Mouse (Mus musculus) adrenal gland, postnatal 14 days (tissue): ENCODE measurements around the gene Olfr1348. TPM values are rescaled to one million over a fixed set of nuclear protein-coding genes. Genes with fewer than 3 reads are reported as not detected.
"Not testable (repeated sequence)": the region's sequence is repeated elsewhere in the genome, so short reads cannot be mapped to it uniquely, and the experiment has no call there.

Source experiments
- DNase-seq: peaks from one replicate; pipeline ENCODE4 v3.0.0; 2021; ENCODE audit warnings: mixed read lengths
- long read RNA-seq, 2 experiments: library from polyadenylated mRNA; stranded (forward); transcript quantifications; one replicate each; pipeline ENCODE4 v2.0.0; 2021
- total RNA-seq: library from RNA; stranded (reverse); gene quantifications from 2 replicates; pipeline ENCODE4 v1.2.3, GENCODE M21; 2021

Olfr1348 gene
- not detected in 2 replicates for total RNA-seq
- long read RNA-seq, experiment 1, result 0 reads
- long read RNA-seq, experiment 2, result 0 reads

GRCm38 (mm10) chr7:6508648-6509047 is at the start of gene Olfr1348:
Olfr1348 (minus strand) TSS chr7:6508748.
- DNase-seq, result no peak

GRCm38 (mm10) chr7:6526141-6526540 is 17.6 kb upstream of the Olfr1348 start:
- peak; percentile 9 for DNase-seq

- DNase-seq, result no peak
These were observed 16.5 kb upstream of the Olfr1348 start for GRCm38 (mm10) chr7:6525001-6525400.

GRCm38 (mm10) chr7:6522850-6523249 is 14.3 kb upstream of the Olfr1348 start, which contains the start of gene Olfr1349:
Olfr1349 (minus strand) TSS chr7:6522950.
- DNase-seq, result no peak

GRCm38 (mm10) chr7:6521666-6522065 is 13.1 kb upstream of the Olfr1348 start:
- DNase-seq, result no peak

- no peak for DNase-seq
These were observed 8.9 kb downstream of the Olfr1348 start, which contains the start of gene Olfr1347 for GRCm38 (mm10) chr7:6499655-6500054. Olfr1347 (minus strand) TSS chr7:6499755.

- no peak for DNase-seq
These were observed 21.7 kb downstream of the Olfr1348 start, which contains the start of gene Olfr5 for GRCm38 (mm10) chr7:6486841-6487240. Olfr5 (minus strand) TSS chr7:6486941.

GRCm38 (mm10) chr7:6477633-6478032 is 30.9 kb downstream of the Olfr1348 start:
- DNase-seq, result not testable (repeated sequence)

- no peak for DNase-seq
These were observed 41.6 kb downstream of the Olfr1348 start, which contains the start of gene Olfr1346 for GRCm38 (mm10) chr7:6466951-6467350. Olfr1346 (plus strand) TSS chr7:6467101.

GRCm38 (mm10) chr7:6456399-6456798 is 52.1 kb downstream of the Olfr1348 start:
- DNase-seq, result peak; percentile 12

- DNase-seq, result no peak
These were observed 52.7 kb downstream of the Olfr1348 start, which contains the start of gene Olfr1336 for GRCm38 (mm10) chr7:6455868-6456267. Olfr1336 (plus strand) TSS chr7:6456168.

Other genes starting within 250 kb of the Olfr1348 start
- 7.1 and 7.2 TPM in 2 replicates for gene Zfp667, start 222.2 kb downstream of the Olfr1348 start, total RNA-seq
- gene Zfp583, start 177.5 kb downstream of the Olfr1348 start, total RNA-seq, result 3.1 and 3.4 TPM in 2 replicates
- gene Gm3854, start 165.0 kb downstream of the Olfr1348 start, total RNA-seq, result 0.48 and 0.71 TPM in 2 replicates
- 2.9 and 3.0 TPM in 2 replicates for gene Zfp78, start 145.5 kb downstream of the Olfr1348 start, total RNA-seq
- 2.6 and 4.8 TPM in 2 replicates for gene Zfp28, start 125.5 kb downstream of the Olfr1348 start, total RNA-seq
- 0.38 and 0.41 TPM in 2 replicates for gene Smim17, start 110.0 kb downstream of the Olfr1348 start, total RNA-seq
- 0.08 TPM in 1 of 2 replicates, not detected in the other for gene Gm20715, start 98.5 kb downstream of the Olfr1348 start, total RNA-seq
- not detected in 2 replicates for gene Olfr1344, start 70.1 kb downstream of the Olfr1348 start, total RNA-seq
- gene Olfr1336, start 52.6 kb downstream of the Olfr1348 start, total RNA-seq, result not detected in 2 replicates
- gene Olfr1346, start 41.6 kb downstream of the Olfr1348 start, total RNA-seq, result not detected in 2 replicates
- not detected in 2 replicates for gene Olfr5, start 21.8 kb downstream of the Olfr1348 start, total RNA-seq
- gene Olfr1347, start 9.0 kb downstream of the Olfr1348 start, total RNA-seq, result not detected in 2 replicates
- not detected in 2 replicates for gene Olfr1349, start 14.2 kb upstream of the Olfr1348 start, total RNA-seq
- gene Olfr1350, start 56.1 kb upstream of the Olfr1348 start, total RNA-seq, result not detected in 2 replicates
- 14.4 and 19.7 TPM in 2 replicates for gene Zim1, start 187.7 kb upstream of the Olfr1348 start, total RNA-seq
- 62.7 and 74.1 TPM in 2 replicates for gene Peg3, start 221.7 kb upstream of the Olfr1348 start, total RNA-seq
- gene Usp29, start 221.8 kb upstream of the Olfr1348 start, total RNA-seq, result 2.3 and 2.7 TPM in 2 replicates